Mouse (Mus musculus): ENCODE results near the gene Tspan15.

Gene Tspan15

GRCm38 (mm10) chr10:62211310-62211709 lies 19.7 kb downstream of the Tspan15 start:
- TF ChIP-seq POU5F1 (IDR thresholded peaks at IDR 0.05; ENCODE audit: borderline replicate concordance, low read length) (no peak), NANOG (IDR thresholded peaks at IDR 0.05; ENCODE audit: borderline replicate concordance, low read length) (no peak), CTCF (conservative IDR thresholded peaks at IDR 0.05; ENCODE audit: low read length) (no peak)
- H3K4me3 ChIP-seq (replicated peaks; ENCODE audit: low read length): no peak overlapping the region
- H3K27me3 ChIP-seq (ENCODE audit: insufficient read depth, low read length): peaks cover 6% of the 10 kb centered on the region

DNA sequence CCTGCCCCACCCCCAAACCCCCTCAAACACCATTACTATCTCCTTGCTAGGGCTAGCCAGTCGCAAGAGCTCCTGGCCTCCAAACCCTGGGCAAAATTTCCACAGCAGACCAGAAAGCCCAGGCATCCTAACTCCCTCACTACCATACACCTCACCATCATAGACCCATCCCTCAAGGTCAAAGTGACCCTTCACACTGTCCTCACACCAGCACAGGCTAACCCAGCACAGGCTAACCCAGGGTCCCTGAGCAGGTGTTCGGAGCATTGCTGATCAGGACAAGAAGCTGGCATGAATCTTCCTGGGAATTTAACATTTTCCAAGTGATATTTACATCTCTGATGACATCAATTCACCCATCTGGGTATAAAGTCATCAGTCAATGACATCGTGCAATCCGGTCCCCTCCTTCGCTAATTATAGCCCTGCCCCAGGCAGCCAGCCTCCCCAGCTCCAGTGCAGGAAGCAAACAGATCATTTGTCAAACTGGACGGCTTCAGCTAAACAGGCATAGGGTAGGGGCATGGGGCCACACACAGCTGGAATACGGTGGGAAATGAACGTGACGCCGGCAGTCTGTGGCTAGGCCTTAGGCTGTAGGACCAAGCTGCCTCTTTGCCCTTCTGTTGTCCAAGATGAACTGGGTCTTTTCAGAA lies 22.7 kb downstream of the Tspan15 start:
- TF ChIP-seq NANOG (IDR thresholded peaks at IDR 0.05; ENCODE audit: borderline replicate concordance, low read length) (no peak), POU5F1 (IDR thresholded peaks at IDR 0.05; ENCODE audit: borderline replicate concordance, low read length) (no peak), CTCF (conservative IDR thresholded peaks at IDR 0.05; ENCODE audit: low read length) (no peak)
- H3K4me1 ChIP-seq (replicated peaks; ENCODE audit: low read depth, low read length): peaks cover 17% of the 10 kb centered on the region

More at GRCm38 (mm10) chr10:62211310-62211709, 19.7 kb downstream of the Tspan15 start:
- Histone ChIP-seq H3K36me3 (ENCODE audit: insufficient read depth, low read length) (no peaks in the 10 kb centered on the region), H3K4me1 (replicated peaks; ENCODE audit: low read depth, low read length) (peaks cover 23% of the 10 kb centered on the region), H3K9me3 (ENCODE audit: low read length) (peaks cover 5% of the 10 kb centered on the region; the same call in 1 of the 2 replicates)

GRCm38 (mm10) chr10:62202574-62202973 lies 28.5 kb downstream of the Tspan15 start:
- no peaks in the 10 kb centered on the region for H3K36me3 ChIP-seq (ENCODE audit: insufficient read depth, low read length)
- H3K4me1 ChIP-seq (replicated peaks; ENCODE audit: low read depth, low read length): no peaks in the 10 kb centered on the region
- H3K27me3 ChIP-seq (ENCODE audit: insufficient read depth, low read length): peaks cover 11% of the 10 kb centered on the region
- peaks cover 4% of the 10 kb centered on the region; the same call in 1 of the 2 replicates for H3K9me3 ChIP-seq (ENCODE audit: low read length)
- TF ChIP-seq POU5F1 (IDR thresholded peaks at IDR 0.05; ENCODE audit: borderline replicate concordance, low read length): no peak
- TF ChIP-seq NANOG (IDR thresholded peaks at IDR 0.05; ENCODE audit: borderline replicate concordance, low read length): no peak
- TF ChIP-seq CTCF (conservative IDR thresholded peaks at IDR 0.05; ENCODE audit: low read length): no peak
- no peak overlapping the region for H3K4me3 ChIP-seq (replicated peaks; ENCODE audit: low read length)

More for the DNA sequence above, 22.7 kb downstream of the Tspan15 start:
- Histone ChIP-seq H3K27me3 (ENCODE audit: insufficient read depth, low read length) (peaks cover 12% of the 10 kb centered on the region), H3K4me3 (replicated peaks; ENCODE audit: low read length) (no peak overlapping the region), H3K9me3 (ENCODE audit: low read length) (peaks cover 5% of the 10 kb centered on the region; the same call in 1 of the 2 replicates), H3K36me3 (ENCODE audit: insufficient read depth, low read length) (no peaks in the 10 kb centered on the region)

DNA sequence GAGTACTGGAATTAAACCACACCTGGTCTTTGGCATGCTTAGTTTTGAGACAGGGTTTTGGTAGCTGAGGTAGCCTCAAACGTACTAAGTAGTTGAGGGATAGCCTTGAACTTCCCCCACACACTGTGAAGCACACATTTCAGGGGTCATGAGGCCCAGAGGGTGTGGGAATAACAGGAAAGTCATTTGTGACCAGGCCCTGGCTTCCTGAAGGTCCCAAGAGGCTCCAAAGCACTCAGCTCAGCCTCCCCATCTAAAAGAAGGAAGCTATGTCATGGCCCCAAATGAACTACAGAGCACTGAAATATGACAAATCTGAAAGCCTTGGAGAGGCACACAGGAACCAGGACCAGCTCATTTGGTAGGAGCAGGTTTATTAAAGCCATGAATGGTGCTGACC lies 32.2 kb downstream of the Tspan15 start:
- Histone ChIP-seq H3K4me1 (replicated peaks; ENCODE audit: low read depth, low read length) (peaks cover 19% of the 10 kb centered on the region), H3K36me3 (ENCODE audit: insufficient read depth, low read length) (no peaks in the 10 kb centered on the region), H3K4me3 (replicated peaks; ENCODE audit: low read length) (no peak overlapping the region), H3K27me3 (ENCODE audit: insufficient read depth, low read length) (no peaks in the 10 kb centered on the region), H3K9me3 (ENCODE audit: low read length) (no peaks in the 10 kb centered on the region)
- no peak for TF ChIP-seq NANOG (IDR thresholded peaks at IDR 0.05; ENCODE audit: borderline replicate concordance, low read length)
- no peak for TF ChIP-seq CTCF (conservative IDR thresholded peaks at IDR 0.05; ENCODE audit: low read length)
- no peak for TF ChIP-seq POU5F1 (IDR thresholded peaks at IDR 0.05; ENCODE audit: borderline replicate concordance, low read length)

GRCm38 (mm10) chr10:62197403-62197802 lies 33.6 kb downstream of the Tspan15 start:
- TF ChIP-seq CTCF (conservative IDR thresholded peaks at IDR 0.05; ENCODE audit: low read length): no peak
- TF ChIP-seq NANOG (IDR thresholded peaks at IDR 0.05; ENCODE audit: borderline replicate concordance, low read length): no peak
- TF ChIP-seq POU5F1 (IDR thresholded peaks at IDR 0.05; ENCODE audit: borderline replicate concordance, low read length): no peak
- Histone ChIP-seq H3K27me3 (ENCODE audit: insufficient read depth, low read length) (no peaks in the 10 kb centered on the region), H3K9me3 (ENCODE audit: low read length) (no peaks in the 10 kb centered on the region), H3K4me3 (replicated peaks; ENCODE audit: low read length) (no peak overlapping the region), H3K36me3 (ENCODE audit: insufficient read depth, low read length) (no peaks in the 10 kb centered on the region), H3K4me1 (replicated peaks; ENCODE audit: low read depth, low read length) (peaks cover 19% of the 10 kb centered on the region)

DNA sequence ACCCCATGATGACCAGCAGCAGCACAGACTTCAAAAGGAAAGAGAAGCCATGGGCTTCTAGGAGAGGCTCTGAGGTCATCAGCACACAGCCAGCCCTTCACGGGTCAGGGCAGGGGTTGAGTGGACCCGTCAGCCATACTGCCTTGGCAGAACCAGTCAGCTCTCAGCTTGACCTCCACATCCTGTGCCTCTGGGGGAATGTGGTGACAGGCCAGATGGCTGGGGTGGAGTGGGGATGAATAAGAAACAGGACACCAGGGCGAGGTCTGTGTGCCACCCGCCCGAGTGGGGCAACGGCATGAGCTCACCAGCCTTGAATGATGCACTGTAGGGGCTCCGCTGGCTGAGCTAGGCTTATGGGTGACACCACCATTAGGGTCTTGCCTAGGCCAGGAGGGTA lies 35.7 kb downstream of the Tspan15 start:
- H3K4me3 ChIP-seq (replicated peaks; ENCODE audit: low read length): no peak overlapping the region
- no peaks in the 10 kb centered on the region for H3K9me3 ChIP-seq (ENCODE audit: low read length)
- H3K27me3 ChIP-seq (ENCODE audit: insufficient read depth, low read length): no peaks in the 10 kb centered on the region
- TF ChIP-seq CTCF (conservative IDR thresholded peaks at IDR 0.05; ENCODE audit: low read length) (no peak), POU5F1 (IDR thresholded peaks at IDR 0.05; ENCODE audit: borderline replicate concordance, low read length) (no peak), NANOG (IDR thresholded peaks at IDR 0.05; ENCODE audit: borderline replicate concordance, low read length) (no peak)
- peaks cover 25% of the 10 kb centered on the region for H3K4me1 ChIP-seq (replicated peaks; ENCODE audit: low read depth, low read length)
- no peaks in the 10 kb centered on the region for H3K36me3 ChIP-seq (ENCODE audit: insufficient read depth, low read length)

DNA sequence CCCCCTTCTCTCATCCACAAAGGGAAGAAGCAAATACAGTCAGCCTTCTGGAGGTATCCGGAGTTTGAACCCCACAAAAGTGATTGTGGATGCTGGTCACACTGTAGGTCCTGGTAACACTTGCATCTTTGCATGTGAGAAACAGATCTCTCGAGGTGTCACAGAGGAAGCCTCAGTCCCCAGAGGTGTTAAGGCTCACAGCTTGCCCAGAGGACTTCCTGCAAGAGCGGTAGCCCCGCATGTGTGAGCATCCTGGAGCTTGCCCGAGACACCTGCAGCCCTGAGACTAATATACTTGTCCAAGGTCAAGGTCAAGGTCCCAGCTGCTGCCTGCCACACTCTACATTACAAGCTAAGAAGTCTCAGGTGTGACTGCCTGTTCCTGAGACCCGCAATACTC lies 36.1 kb downstream of the Tspan15 start:
- no peaks in the 10 kb centered on the region for H3K9me3 ChIP-seq (ENCODE audit: low read length)

DNA sequence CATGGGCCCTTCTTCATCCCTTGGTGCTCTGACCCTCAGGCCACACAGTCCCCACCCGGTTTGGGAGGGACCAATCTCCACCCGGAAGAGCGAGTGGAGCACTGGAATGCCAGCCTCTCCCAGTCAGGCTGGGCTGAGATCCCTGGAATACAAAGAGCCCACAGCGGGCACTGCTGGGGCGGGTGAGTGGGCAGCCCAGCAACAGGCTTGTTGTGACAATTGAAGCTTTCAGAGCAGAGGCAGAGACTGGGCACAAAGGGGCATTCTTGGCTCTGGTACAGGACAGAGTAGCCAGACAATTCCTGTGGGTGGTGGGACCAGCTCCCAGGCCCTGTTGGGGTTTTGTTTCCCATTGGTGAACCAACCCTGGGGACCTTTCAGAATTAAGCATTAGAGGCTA lies 36.6 kb downstream of the Tspan15 start:
- Histone ChIP-seq H3K27me3 (ENCODE audit: insufficient read depth, low read length) (no peaks in the 10 kb centered on the region), H3K4me1 (replicated peaks; ENCODE audit: low read depth, low read length) (peaks cover 25% of the 10 kb centered on the region), H3K9me3 (ENCODE audit: low read length) (no peaks in the 10 kb centered on the region), H3K4me3 (replicated peaks; ENCODE audit: low read length) (no peak overlapping the region), H3K36me3 (ENCODE audit: insufficient read depth, low read length) (no peaks in the 10 kb centered on the region)
- TF ChIP-seq CTCF (conservative IDR thresholded peaks at IDR 0.05; ENCODE audit: low read length) (no peak), POU5F1 (IDR thresholded peaks at IDR 0.05; ENCODE audit: borderline replicate concordance, low read length) (no peak), NANOG (IDR thresholded peaks at IDR 0.05; ENCODE audit: borderline replicate concordance, low read length) (no peak)

More for the DNA sequence above, 36.1 kb downstream of the Tspan15 start:
- Histone ChIP-seq H3K27me3 (ENCODE audit: insufficient read depth, low read length) (no peaks in the 10 kb centered on the region), H3K36me3 (ENCODE audit: insufficient read depth, low read length) (no peaks in the 10 kb centered on the region), H3K4me3 (replicated peaks; ENCODE audit: low read length) (no peak overlapping the region), H3K4me1 (replicated peaks; ENCODE audit: low read depth, low read length) (peaks cover 25% of the 10 kb centered on the region)
- TF ChIP-seq POU5F1 (IDR thresholded peaks at IDR 0.05; ENCODE audit: borderline replicate concordance, low read length) (no peak), NANOG (IDR thresholded peaks at IDR 0.05; ENCODE audit: borderline replicate concordance, low read length) (no peak), CTCF (conservative IDR thresholded peaks at IDR 0.05; ENCODE audit: low read length) (no peak)

All from E14TG2a.4 (cell line).